Mouse (Mus musculus): ENCODE measurements around the gene Dgki. TPM values are rescaled to one million over a fixed set of nuclear protein-coding genes. Genes with fewer than 3 reads are reported as not detected.

Dgki gene
- total and polyA plus RNA-seq, 3 experiments: not detected

DNA sequence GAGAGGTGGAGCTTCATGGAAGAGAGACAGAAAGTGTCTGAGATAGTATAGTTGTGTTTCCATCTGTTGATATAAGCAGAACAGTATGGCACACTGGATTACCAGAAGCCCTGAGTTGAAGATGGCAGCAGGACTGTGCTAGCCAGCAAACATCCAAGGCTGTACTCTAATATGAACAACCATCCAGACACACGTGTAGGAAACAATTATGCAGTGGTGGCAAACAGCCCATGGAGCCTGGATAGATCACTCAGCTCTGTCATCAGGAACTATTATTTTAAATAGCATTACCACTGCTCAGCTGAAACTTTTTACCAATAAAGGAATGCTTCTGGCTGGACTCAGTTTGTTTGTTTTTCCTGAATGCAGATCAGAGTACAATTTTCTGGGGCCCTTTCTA, 327.5 kb downstream of the Dgki start:
- TF ChIP-seq USF1 (IDR thresholded peaks at IDR 0.05; ENCODE audit: low read depth, low read length): no peak
- no peak for TF ChIP-seq MYB (IDR thresholded peaks at IDR 0.05; ENCODE audit: low read depth, low read length)
- TF ChIP-seq MYC (IDR thresholded peaks at IDR 0.05; ENCODE audit: low read depth, low read length): no peak
- no peak for TF ChIP-seq EP300 (IDR thresholded peaks at IDR 0.05; ENCODE audit: low read depth in 1 of 2, low read length in 2 of 2)
- no peak for TF ChIP-seq MAFK (IDR thresholded peaks at IDR 0.05; ENCODE audit: borderline replicate concordance, low read depth, low read length)
- TF ChIP-seq RAD21 (IDR thresholded peaks at IDR 0.05; ENCODE audit: low read depth, low read length): no peak
- no peak for TF ChIP-seq ZKSCAN1 (IDR thresholded peaks at IDR 0.05; ENCODE audit: low read depth, low read length)
- TF ChIP-seq SMC3 (IDR thresholded peaks at IDR 0.05; ENCODE audit: low read depth, low read length): no peak
- no peak for TF ChIP-seq POLR2AphosphoS5 (IDR thresholded peaks at IDR 0.05; ENCODE audit: borderline replicate concordance, low read depth, low read length)
- TF ChIP-seq GABPA (IDR thresholded peaks at IDR 0.05; ENCODE audit: low read depth, low read length): no peak
- no peak for TF ChIP-seq MEF2A (IDR thresholded peaks at IDR 0.05; ENCODE audit: extremely low read depth, insufficient replicate concordance, low read depth, low read length, poor library complexity, severe bottlenecking)
- no peak for TF ChIP-seq RCOR1 (IDR thresholded peaks at IDR 0.05; ENCODE audit: low read depth, low read length)
- no peak for TF ChIP-seq E2F4 (IDR thresholded peaks at IDR 0.05; ENCODE audit: borderline replicate concordance, low read depth, low read length)
- TF ChIP-seq NELFE (IDR thresholded peaks at IDR 0.05; ENCODE audit: low read depth, low read length): no peak
- no peak for TF ChIP-seq CHD2 (IDR thresholded peaks at IDR 0.05; ENCODE audit: low read length)
- Histone ChIP-seq H3K4me3 (ENCODE audit: control insufficient read depth in 1 of 2, insufficient read depth in 1 of 2, low read depth in 2 of 2, low read length in 2 of 2) (no peak overlapping the region), H3K9ac (ENCODE audit: control insufficient read depth, low read depth, low read length, poor library complexity, severe bottlenecking) (no peak overlapping the region), H3K27ac (ENCODE audit: control insufficient read depth, low read depth, low read length) (no peak overlapping the region), H3K9me3 (replicated peaks; ENCODE audit: insufficient read depth, low read length) (no peaks in the 10 kb centered on the region), H3K79me2 (ENCODE audit: control insufficient read depth, insufficient read depth, low read length, poor library complexity) (no peaks in the 10 kb centered on the region), H3K4me1 (ENCODE audit: control insufficient read depth in 1 of 2, insufficient read depth in 2 of 2, low read length in 2 of 2) (no peaks in the 10 kb centered on the region), H3K36me3 (ENCODE audit: control insufficient read depth in 1 of 2, insufficient read depth in 2 of 2, low read length in 2 of 2) (no peaks in the 10 kb centered on the region), H3K27me3 (ENCODE audit: control insufficient read depth in 1 of 2, insufficient read depth in 2 of 2, low read length in 2 of 2) (no peaks in the 10 kb centered on the region)
- no peak for DNase-seq (ENCODE audit: low read depth, low spot score)

DNA sequence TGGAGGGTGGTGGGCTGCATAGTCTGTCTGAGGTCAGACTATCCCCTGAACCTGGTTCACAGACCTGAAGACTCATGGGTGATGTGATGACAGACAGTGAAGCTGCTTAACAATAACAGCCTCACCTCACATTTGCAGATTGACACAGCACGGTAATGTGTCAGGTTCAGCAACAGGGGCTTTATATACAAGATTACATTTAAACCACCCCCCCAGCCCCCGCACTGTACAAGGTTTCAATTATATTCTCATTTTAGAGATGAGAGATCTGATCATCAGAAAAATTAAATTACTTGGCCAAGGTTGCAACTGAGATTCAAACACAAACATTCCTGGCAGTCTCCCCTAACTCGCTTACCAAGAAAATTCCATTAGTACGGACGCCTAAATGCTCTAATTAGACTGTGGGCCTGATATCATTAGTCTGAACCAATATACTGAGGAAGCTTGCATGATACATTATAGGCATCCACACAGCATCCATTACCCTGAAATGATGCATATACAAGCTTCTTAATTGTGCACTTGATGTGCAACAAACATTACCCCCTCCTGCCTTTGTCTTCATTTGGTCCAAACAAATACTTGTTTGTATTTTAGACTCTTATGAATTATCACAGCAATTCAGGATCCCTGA, 330.6 kb downstream of the Dgki start:
- Histone ChIP-seq H3K79me2 (ENCODE audit: control insufficient read depth, insufficient read depth, low read length, poor library complexity) (no peaks in the 10 kb centered on the region), H3K27ac (ENCODE audit: control insufficient read depth, low read depth, low read length) (no peak overlapping the region), H3K4me1 (ENCODE audit: control insufficient read depth in 1 of 2, insufficient read depth in 2 of 2, low read length in 2 of 2) (no peaks in the 10 kb centered on the region), H3K9me3 (replicated peaks; ENCODE audit: insufficient read depth, low read length) (no peaks in the 10 kb centered on the region), H3K36me3 (ENCODE audit: control insufficient read depth in 1 of 2, insufficient read depth in 2 of 2, low read length in 2 of 2) (no peaks in the 10 kb centered on the region), H3K27me3 (ENCODE audit: control insufficient read depth in 1 of 2, insufficient read depth in 2 of 2, low read length in 2 of 2) (no peaks in the 10 kb centered on the region), H3K9ac (ENCODE audit: control insufficient read depth, low read depth, low read length, poor library complexity, severe bottlenecking) (no peak overlapping the region), H3K4me3 (ENCODE audit: control insufficient read depth in 1 of 2, insufficient read depth in 1 of 2, low read depth in 2 of 2, low read length in 2 of 2) (no peak overlapping the region)
- DNase-seq (ENCODE audit: low read depth, low spot score): no peak
- TF ChIP-seq ETS1 (IDR thresholded peaks at IDR 0.05; ENCODE audit: low read depth, low read length) (no peak), ZKSCAN1 (IDR thresholded peaks at IDR 0.05; ENCODE audit: low read depth, low read length) (no peak), POLR2A (IDR thresholded peaks at IDR 0.05; ENCODE audit: control insufficient read depth in 1 of 2, insufficient read depth in 1 of 2, low read depth in 1 of 2, low read length in 2 of 2, poor library complexity in 1 of 2) (no peak), MAFK (IDR thresholded peaks at IDR 0.05; ENCODE audit: borderline replicate concordance, low read depth, low read length) (no peak), JUND (IDR thresholded peaks at IDR 0.05; ENCODE audit: low read depth, low read length) (no peak), KAT2A (conservative IDR thresholded peaks at IDR 0.05; ENCODE audit: low read depth, low read length) (no peak), SMC3 (IDR thresholded peaks at IDR 0.05; ENCODE audit: low read depth, low read length) (no peak), TCF12 (IDR thresholded peaks at IDR 0.05; ENCODE audit: low read depth, low read length) (no peak), TAL1 (IDR thresholded peaks at IDR 0.05; ENCODE audit: low read length) (no peak)
